Mouse (Mus musculus): ENCODE data around the gene Tet2.
"Not testable (repeated sequence)": the region's sequence is repeated elsewhere in the genome, so short reads cannot be mapped to it uniquely, and the experiment has no call there.

Gene Tet2

DNA sequence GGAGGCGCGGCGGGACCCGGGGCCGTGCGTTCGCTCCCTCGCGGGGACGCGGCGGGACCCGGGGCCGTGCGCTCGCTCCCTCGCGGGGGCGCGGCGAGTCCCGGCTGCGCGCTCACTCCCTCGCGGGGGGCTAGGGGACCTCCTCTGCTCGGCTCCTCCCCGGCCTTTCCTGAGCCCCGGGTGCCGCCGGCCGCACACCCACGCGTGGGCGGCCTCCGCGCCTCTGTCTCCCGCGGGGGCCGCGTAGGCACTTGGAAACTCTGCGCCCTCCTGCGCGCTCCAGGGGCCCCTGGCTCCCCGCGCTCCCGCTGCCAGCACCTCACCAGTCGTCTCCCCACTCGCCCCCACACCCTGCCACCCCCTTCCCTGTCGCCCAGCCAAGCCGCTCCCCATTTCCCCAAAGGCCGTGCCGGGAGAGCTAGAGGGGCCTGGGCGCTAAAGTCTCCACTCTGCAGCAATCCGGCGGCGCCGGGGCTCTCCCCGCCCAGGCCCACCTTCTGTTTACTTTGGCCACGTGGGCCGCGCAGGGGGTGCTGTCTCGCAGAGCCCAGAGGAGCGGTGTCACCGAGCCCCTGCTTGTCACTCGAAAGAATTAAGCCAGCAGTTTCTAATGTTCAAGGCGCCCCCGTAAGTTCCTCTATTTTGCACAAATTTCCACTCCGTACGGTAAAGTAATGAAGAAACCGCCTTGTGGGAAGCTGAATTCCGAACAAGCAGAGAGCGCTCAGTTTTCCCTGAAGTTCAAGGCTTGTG is at the start of gene Tet2:
TSS of gene Tet2 (minus strand) at position 589 of the 753 bp plus-strand sequence.
- DNase-seq (ENCODE audit: extremely low read depth, low read depth, low spot score): no peak

DNA sequence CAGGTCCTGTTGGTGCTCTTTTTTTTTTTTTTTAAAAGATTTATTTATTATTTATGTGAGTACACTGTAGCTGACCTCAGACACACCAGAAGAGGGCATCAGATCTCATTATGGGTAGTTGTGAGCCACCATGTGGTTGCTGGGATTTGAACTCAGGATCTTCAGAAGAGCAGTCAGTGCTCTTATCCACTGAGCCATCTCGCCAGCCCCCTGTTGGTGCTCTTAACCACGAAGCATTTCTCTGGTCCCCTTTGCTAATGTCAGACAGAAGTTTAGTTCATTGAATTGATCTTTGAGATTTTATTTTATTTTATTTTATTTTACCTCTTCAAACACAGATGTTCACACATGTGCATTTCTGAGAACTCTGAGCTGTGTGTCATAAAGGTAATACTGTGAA is 48.1 kb upstream of the Tet2 start:
- not testable (repeated sequence) for DNase-seq (ENCODE audit: extremely low read depth, low read depth, low spot score)

DNA sequence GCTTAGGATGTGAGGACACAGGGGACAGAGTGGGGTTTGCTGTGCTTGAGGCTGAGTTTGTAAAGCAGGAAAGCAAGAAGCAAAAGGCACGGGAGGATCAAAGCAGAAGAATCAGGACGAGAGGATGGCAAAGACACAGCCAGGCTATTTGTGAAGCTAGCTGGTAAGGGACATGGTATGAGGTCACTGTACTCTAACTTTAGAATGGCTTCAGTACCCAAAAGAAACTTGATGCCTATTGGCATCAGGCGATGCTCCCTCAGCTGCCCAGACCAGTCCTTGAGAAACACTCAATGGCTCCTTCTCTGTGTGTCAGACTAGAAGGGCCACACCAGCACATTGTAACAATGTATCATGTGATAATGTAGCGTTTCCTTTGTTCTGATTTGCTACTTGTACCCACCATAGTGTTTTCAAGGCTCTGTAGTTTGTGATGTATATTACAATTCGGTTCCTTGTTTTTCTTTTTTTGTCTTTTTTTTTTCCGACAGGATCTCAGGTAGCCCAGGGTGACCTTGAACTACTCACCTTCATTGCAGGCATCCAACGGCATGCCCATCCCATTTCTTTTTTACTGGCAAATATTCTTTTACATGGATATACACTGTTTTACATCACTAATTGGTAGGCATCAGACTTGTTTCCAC is 45.7 kb upstream of the Tet2 start:
- DNase-seq (ENCODE audit: extremely low read depth, low read depth, low spot score): no peak

DNA sequence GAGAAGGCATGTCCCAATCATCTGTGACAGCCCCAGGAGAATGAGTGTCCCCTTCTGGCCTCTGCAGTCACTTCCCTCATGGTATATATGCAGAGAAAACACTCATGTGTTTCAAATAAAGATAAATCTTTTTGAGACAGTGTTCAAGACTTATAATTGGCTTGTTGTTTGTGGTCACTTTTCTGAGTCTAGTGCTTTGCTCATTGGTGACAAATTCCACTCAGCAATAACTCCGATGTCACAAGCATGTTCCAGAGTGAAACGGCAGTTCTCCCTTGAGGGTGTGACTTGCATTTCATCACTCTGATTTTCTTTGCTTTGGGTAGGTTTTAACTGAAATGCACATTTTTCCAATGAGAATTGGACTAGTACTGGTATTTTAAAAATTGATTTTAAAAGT is 40.1 kb upstream of the Tet2 start:
- no peak for DNase-seq (ENCODE audit: extremely low read depth, low read depth, low spot score)

DNA sequence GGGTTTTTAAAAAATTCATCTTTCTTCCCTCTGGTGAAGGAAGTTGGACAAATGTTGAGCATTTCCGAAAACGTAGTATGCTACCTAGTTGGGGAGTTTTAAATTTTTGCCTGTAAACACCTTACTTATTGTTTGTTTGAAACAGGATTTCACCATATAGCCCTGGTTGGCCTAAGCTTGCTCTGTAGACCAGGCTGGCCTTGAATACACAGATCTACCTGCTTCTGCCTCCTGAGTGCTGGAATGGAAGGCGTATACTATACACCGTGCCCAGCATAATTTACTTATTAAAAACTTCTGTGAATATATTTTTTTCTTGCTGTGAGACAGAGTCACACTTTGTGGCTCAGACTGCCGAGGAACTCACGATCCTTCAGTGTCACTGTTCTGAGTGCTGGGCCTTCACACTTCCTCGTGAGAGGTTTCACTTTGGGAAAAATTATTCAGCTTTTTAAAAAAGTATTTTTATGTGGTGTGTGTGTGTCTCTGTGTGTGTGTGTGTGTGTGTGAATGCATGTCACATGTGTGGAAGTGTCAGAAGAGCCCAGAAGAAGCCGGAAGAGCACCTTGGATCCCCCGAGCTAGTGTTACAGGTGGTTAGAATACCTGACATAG is 38.6 kb upstream of the Tet2 start:
- DNase-seq (ENCODE audit: extremely low read depth, low read depth, low spot score): no peak

DNA sequence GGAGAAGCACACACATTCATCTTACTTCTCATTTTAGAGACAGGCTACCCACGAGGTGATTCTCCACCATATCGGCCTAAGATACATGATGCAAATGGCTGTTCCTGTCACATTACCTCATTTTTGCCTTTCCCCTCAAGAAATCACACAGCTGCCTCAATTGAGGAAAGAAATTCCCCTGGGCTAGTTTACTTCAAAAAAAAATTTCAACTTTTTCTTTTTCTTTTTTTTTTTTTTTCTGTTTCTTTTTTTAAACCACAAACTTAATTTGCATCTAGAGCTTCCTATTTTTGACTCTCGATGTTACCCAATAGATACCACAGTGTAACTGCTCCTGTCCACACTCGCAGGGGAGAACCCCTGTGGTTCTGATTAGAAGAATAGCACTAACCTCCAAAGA is 38.0 kb upstream of the Tet2 start:
- no peak for DNase-seq (ENCODE audit: extremely low read depth, low read depth, low spot score)

DNA sequence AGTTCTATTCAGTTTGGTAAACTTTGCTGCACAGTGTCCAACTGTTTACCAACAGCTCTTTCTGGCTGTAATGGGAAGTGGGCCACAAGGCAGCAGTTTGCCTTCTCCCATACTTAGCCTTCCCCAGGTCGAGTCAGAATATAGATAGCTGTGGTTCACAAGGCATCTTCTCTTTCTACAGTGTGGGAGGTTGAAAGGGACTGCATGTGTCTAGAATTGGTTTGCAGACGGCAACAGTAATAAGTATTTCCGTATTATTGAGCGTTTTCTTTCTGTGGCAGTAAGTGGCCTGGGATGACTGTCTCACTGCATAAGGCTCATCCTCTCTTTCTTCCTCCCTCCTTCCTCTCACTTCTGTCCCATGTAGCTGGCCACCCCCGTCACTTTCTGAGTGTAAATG is 37.2 kb upstream of the Tet2 start:
- DNase-seq (ENCODE audit: extremely low read depth, low read depth, low spot score): no peak

DNA sequence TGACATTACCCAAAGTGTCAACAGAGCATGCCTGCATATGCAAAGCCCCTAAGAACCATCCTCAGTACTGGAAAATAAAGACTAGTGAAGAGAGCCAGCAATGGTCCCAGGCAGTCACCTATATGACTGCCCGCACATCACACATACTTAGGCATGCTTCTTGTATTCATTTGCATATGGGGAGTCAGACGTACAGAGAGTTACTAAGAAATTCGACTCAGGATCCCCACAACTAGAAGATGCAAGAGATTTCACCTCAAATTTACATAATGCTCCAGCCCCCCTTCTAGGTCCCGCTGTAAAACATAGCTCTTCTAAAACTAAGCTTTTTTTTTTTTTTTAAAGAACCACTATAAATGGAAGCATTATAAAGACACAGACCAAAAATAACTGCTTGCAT is 36.6 kb upstream of the Tet2 start:
- DNase-seq (ENCODE audit: extremely low read depth, low read depth, low spot score): no peak

DNA sequence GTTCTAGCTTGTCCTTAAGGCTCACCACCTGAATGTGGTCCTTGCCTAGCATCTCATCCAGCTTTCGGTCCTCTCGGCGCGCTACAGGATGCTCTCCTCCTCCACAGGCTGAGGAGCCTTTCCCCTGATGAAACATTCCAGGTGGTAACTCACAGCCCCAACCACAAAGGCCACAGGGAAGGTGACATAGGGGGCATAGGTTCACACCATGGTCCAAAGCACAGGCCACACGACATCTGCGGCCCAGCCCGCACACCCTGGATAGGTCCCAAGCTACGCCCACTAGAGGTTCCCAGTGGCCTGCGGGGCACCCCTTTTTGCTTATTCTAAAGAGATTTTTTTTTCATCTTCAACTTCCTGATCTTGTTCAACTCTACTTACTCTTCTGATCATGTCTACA is 34.7 kb upstream of the Tet2 start:
- DNase-seq (ENCODE audit: extremely low read depth, low read depth, low spot score): no peak

DNA sequence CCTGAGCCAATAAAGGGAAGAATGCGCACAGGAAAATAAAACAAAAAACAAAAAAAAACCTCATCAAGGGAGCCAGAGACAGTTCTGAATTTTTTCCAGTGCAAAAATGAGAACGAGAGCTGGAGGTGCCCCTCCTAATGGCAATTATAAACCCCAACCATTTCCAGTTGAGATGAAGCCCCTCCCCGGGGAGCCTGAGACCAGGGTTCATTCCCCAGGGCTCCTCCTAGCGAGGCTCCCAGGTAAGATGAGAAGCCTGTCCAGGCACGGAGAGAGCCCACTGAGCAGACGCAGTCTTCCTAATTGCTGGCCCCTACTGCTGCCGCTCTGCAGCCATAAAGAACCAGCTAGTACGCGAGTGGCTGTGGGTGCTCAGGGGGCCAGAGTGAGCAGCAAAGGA is 34.2 kb upstream of the Tet2 start:
- no peak for DNase-seq (ENCODE audit: extremely low read depth, low read depth, low spot score)

DNA sequence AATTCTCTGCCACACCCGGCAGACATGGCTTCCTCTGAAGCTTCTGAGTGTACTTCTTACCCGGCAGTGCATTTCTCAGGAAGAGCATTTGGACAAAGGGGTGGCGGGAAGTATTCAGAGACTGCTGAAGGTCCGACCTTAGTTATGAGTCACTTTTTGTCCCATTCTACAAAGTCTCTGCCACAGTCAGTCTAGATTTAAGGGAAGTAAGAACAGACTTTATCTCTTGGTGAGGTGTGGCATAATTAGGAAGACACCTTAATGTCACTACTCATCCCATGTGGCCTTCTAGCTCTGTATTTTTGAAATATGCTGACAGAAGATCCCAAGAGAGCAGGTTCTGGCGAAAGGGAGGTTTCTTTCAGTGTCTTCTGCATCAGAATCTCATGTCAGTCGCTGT is 30.0 kb upstream of the Tet2 start:
- DNase-seq (ENCODE audit: extremely low read depth, low read depth, low spot score): no peak

DNA sequence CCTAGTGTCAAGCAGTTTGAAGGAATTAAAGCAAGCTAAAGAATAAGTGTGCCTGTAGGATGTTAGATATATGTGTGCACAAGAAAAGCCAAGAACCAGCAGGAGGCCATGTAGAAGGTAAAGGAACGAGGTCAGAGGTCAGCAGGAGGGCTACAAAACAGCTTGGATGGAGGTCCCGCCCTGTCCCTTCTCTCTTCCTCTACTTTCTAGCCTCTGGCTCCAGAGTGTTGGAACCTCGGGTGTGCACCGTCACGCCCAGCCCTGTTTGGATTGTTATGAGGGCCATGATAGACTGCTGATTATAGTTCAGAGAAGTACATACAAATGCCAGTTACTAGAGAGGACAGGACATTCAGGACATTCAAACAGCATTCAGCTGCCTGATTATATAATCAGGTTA is 27.0 kb upstream of the Tet2 start:
- no peak for DNase-seq (ENCODE audit: extremely low read depth, low read depth, low spot score)

DNA sequence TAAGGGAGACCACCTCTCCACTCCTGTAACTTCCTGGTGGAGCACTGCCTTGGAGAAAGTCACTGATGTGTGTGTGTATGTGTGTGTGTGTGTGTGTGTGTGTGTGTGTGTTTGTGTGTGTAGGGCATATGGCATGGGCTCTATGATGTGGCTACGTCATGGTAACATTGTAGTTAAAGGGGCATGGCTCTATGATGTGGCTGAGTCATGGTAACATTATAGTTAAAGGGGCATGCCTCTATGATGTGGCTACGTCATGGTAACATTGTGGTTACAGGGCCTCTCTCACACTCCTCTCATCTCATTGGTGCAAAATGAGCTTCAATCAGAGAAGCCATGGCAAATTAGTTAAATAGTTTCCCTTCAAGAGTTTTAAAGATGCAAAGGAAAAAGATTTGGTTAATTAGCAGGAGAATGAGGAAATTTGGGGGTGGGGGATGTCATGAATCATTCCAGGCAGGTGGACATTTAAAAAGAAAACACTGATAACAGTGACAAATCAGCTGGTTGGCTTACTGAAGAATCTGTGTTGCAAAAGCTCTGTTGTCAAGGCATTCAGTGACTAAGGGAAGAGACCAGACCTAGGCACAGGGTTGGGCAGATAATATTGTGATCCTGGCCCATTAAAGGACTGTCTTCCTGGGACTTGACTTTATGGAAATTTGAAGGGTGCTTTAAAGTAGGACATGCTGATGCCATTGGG is 18.7 kb upstream of the Tet2 start:
- DNase-seq (ENCODE audit: extremely low read depth, low read depth, low spot score): no peak

DNA sequence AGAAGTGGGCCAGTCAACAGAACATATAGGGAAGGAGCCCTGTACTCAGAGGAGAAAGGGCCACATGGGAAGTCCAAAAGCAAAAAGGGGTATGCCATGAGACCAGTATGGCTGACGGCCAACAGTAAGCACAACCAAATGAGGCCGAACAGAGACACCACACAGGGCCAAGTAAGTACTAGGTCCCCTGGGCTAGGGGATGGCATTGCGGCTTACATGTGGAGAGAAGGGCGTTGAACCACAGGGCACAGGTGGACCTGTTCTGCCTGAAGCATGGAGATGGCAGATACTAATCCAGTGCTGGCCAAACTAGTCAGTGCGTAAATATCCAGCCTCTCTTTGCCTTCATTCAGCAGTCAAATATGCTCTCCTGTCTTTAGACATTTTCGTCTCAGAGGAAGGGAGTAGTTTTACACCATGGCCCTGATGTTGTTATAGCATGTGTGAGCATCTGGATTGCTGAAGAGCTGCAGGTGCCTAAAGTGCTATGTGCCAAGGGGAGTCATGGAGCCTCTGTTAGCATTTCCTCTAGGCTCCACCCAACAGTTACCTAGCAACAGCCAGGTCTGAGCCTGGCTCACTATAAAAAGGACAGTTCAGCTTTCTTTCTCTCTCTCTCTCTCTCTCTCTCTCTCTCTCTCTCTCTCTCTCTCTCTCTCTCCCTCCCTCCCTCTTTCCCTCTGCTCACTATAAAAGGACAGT is 14.6 kb upstream of the Tet2 start:
- no peak for DNase-seq (ENCODE audit: extremely low read depth, low read depth, low spot score)

DNA sequence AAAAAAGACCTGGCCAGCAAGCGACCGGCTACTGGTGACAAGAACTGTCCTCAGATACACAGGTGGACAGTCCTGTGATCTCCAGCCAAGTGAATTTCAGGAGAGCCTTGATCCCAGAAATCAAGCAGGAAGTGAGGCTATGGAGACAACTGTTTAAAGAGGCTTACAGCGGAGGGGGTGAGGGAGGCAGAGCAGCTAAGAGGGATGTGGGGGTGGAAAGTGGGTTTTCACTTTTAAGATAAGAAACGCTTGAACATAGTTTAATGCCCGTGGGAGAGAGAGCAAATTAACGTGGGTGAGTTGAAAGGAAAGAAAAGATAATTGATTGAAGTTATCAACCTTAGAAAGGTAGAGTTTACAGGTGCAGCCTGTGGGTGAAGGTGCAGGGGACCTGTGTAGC is 12.7 kb upstream of the Tet2 start:
- no peak for DNase-seq (ENCODE audit: extremely low read depth, low read depth, low spot score)

DNA sequence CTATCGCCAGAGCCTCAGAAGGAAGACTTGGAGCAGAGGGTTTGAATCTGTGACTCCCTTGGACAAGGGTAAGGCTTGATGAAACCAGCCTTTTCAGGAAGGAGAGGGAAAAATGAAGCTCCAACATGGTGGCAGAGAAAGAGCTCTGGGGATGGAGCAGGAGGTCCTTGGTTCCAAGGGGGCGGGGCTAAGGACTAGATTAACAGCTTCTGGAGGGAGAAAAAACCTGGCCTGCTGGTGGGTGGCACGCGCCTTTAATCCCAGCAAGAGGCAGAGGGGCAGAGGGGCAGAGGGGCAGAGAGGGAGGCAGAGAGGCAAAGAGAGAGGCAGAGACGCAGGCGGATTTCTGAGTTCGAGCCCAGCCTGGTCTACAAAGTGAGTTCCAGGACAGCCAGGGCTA is 12.2 kb upstream of the Tet2 start:
- DNase-seq (ENCODE audit: extremely low read depth, low read depth, low spot score): no peak

DNA sequence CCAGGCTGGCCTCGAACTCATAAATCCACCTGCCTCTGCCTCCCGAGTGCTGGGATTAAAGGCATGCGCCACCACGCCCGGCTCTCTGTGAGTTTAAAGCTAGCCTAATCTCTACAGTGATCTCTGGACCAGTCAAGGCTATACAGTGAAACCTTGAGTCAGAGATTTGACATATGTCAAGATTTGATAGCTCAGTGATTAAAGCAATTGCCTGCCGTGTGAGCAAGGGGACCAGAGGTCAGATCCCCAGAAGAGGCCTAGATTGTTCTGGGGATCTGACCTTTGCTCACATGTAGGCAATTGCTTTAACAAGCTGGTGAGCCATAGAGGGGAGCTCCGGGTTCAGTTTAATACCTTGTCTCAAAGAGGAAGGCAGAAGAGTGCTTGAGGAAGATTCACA is 10.4 kb upstream of the Tet2 start:
- no peak for DNase-seq (ENCODE audit: extremely low read depth, low read depth, low spot score)

DNA sequence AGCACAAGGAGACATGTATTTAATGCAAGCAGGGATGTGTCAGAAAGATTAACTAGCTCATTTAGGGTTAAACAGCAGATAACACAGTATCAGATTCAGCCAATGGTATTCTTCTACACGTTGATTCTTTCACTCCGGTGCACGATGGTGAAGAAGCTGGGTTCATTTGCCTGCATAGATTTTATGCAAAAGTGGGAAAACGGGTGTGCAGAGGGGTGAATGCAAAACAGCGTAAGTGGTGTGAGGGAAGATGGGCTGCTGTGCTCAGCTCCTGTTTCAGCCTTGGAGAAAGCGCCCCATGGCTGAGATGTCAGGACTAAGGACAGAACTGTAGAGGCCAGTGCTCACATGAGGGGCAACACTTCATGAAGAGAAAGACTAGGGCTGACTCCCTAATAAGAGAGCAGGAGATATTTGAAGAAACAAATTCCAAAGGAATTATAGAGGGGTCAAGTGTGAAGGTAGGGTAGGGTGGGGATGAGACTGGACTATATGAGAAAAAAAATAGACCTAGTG is 9.7 kb upstream of the Tet2 start:
- DNase-seq (ENCODE audit: extremely low read depth, low read depth, low spot score): no peak

DNA sequence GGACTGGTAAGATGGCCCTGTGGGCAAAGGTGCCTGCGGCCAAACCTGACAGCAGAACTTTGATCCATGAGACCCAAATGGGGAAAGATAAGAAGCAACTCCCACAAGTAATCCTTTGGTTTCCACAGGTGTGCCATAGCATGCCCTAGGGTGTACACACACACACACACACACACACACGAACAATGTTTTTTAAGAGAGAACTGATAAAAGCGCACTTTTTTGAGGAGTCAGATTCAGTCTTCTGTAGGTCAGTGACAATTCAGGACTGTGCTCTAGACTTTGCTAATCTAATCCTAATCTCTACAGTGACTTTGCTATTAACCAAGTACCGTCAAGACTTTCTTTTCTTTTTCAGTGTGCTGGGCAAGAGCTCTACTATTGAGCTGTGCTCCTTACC is 9.2 kb upstream of the Tet2 start:
- no peak for DNase-seq (ENCODE audit: extremely low read depth, low read depth, low spot score)

DNA sequence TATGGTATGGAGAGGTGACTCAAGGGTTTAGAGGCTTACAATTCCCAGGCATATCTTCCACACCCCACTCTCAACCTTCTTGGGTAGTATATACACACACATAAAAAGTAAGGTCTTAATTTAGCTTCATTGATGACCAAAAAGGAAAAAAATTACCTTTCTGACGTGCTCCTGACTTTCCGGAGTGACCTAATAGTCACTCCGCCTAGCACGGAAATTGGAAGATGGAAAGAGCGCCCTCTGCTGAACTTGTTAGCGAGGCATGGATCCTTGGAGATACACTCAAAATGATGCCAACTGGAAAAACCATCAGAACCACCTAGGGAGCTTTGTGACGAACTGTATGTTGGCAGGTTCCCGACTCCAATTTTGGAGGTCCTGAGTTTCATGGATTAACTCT is 7.0 kb upstream of the Tet2 start:
- no peak for DNase-seq (ENCODE audit: extremely low read depth, low read depth, low spot score)

Data from fat pad, adult 2 months (tissue).